Mouse (Mus musculus) C2C12 (cell line): ENCODE results near the gene Gm28539. TPM values are rescaled to one million over a fixed set of nuclear protein-coding genes. Genes with fewer than 3 reads are reported as not detected.

Source experiments
- H3K27me3 ChIP-seq: one replicate; pipeline ENCODE4 v1.6.1; 2011; ENCODE audit not compliant: control insufficient read depth, insufficient read depth, insufficient read length
- H3K36me3 ChIP-seq: one replicate; pipeline ENCODE4 v1.6.1; 2011; ENCODE audit not compliant: control insufficient read depth, insufficient read depth
- H3K4me3 ChIP-seq: one replicate; pipeline ENCODE4 v1.5.1; 2011; ENCODE audit warnings: mild to moderate bottlenecking, control low read depth; ENCODE audit not compliant: poor library complexity, insufficient read depth, severe bottlenecking
- H3K79me2 ChIP-seq: one replicate; pipeline ENCODE4 v1.6.1; 2011; ENCODE audit not compliant: control insufficient read depth, insufficient read depth
- H3K79me3 ChIP-seq: one replicate; pipeline ENCODE4 v1.6.1; 2011; ENCODE audit warnings: low read depth, control low read depth
- H3ac ChIP-seq: one replicate; pipeline ENCODE3; 2011; ENCODE audit warnings: low read depth; ENCODE audit not compliant: control insufficient read depth, insufficient read length
- CEBPB ChIP-seq: IDR thresholded peaks from one replicate; pipeline ENCODE4 v1.6.1; 2011; ENCODE audit warnings: low read depth, mild to moderate bottlenecking, control low read depth, moderate library complexity
- CTCF ChIP-seq: IDR thresholded peaks from one replicate; pipeline ENCODE4 v1.5.1; 2011; ENCODE audit not compliant: control insufficient read depth, insufficient read depth, insufficient read length
- FOSL1 ChIP-seq: IDR thresholded peaks from one replicate; pipeline ENCODE4 v1.8.0; 2011; ENCODE audit warnings: mild to moderate bottlenecking, low read length; ENCODE audit not compliant: poor library complexity, insufficient read depth, severe bottlenecking
- MAX ChIP-seq: IDR thresholded peaks from one replicate; pipeline ENCODE4 v1.6.1; 2011; ENCODE audit warnings: mild to moderate bottlenecking, control low read depth
- MYOD1 ChIP-seq: IDR thresholded peaks from one replicate; pipeline ENCODE4 v1.6.1; 2011; ENCODE audit warnings: low read depth; ENCODE audit not compliant: control insufficient read depth, insufficient read length
- MYOG ChIP-seq: IDR thresholded peaks from one replicate; pipeline ENCODE4 v1.6.1; 2011; ENCODE audit not compliant: control insufficient read depth, insufficient read length; ENCODE audit errors: extremely low read depth
- USF1 ChIP-seq: IDR thresholded peaks from one replicate; pipeline ENCODE4 v1.6.1; 2011; ENCODE audit warnings: low read depth, mild to moderate bottlenecking, control low read depth, moderate library complexity
- polyA plus RNA-seq: library from polyadenylated mRNA; unstranded; fragments of >200 nt; fragmentation: generic; extraction: Trizol; gene quantifications from one replicate; pipeline ENCODE4 v1.2.1, GENCODE M21; 2012; ENCODE audit warnings: missing spikeins

Gene Gm28539
- polyA plus RNA-seq, 1 experiment: not detected

DNA sequence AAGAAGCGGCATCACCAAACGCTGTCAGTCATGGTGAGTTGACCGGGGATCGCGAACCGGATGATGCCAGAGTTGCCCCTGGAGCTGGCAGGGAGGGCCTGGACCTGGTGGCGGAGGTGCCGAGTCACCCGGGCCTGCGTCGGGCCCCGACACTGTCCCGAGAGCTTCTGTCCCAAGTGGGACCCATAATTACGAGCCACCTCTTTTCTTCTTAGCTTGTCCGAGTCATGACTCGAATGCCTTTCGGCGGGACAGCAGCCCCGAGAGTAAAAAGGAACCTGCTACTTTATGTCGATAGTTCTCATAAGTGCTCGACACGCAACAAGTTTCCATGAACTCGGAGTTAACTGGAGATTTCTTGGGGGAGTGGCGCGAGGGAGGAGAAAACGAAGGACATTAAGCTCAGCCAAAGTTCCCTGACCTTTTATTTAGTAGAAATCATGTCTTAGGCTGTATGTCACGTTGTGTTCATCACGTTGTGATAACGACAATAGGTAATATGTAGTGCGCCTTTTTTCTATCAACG, 23.9 kb upstream of the Gm28539 start:
- peaks cover 68% of the 10 kb centered on the region for H3K79me2 ChIP-seq
- H3K4me3 ChIP-seq: peak overlapping the region; percentile 86
- peaks cover 51% of the 10 kb centered on the region for H3K36me3 ChIP-seq
- peaks cover 38% of the 10 kb centered on the region for H3K79me3 ChIP-seq
- H3K27me3 ChIP-seq: no peaks in the 10 kb centered on the region
- H3ac ChIP-seq: peak overlapping the region; percentile 78
- no peak for TF ChIP-seq USF1
- TF ChIP-seq MYOD1: no peak
- TF ChIP-seq MAX: no peak
- no peak for TF ChIP-seq MYOG
- TF ChIP-seq CEBPB: no peak
- TF ChIP-seq FOSL1: no peak
- TF ChIP-seq CTCF: no peak

DNA sequence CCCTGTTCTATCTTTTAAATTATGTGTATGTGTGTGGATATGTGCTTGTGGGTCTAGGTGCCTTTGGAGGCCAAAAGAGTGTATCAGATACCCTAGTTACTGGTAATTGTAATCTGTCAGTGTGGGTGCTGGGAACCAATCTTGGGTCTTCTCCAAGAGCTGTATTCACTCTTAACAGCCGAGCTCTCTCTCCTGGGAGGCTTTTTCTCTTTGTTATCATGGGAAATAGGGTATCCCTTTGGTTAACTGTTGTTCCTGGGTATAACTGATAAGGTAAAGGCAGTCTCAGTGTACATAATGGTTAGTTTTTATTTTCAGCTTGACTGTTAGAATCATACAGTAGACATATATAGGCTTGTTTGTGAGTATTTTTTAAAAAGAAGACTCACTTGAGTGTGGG, 14.0 kb upstream of the Gm28539 start:
- Histone ChIP-seq H3K27me3 (no peaks in the 10 kb centered on the region), H3K4me3 (no peak overlapping the region), H3ac (no peak overlapping the region), H3K36me3 (peaks cover 98% of the 10 kb centered on the region), H3K79me2 (no peaks in the 10 kb centered on the region), H3K79me3 (no peaks in the 10 kb centered on the region)
- no peak for TF ChIP-seq USF1
- no peak for TF ChIP-seq CEBPB
- TF ChIP-seq MYOD1: no peak
- TF ChIP-seq FOSL1: no peak
- no peak for TF ChIP-seq MYOG
- no peak for TF ChIP-seq MAX
- no peak for TF ChIP-seq CTCF

GRCm38 (mm10) chr16:18822925-18823324, 13.5 kb upstream of the Gm28539 start:
- Histone ChIP-seq H3K27me3 (no peaks in the 10 kb centered on the region), H3K36me3 (peaks cover 98% of the 10 kb centered on the region), H3K4me3 (no peak overlapping the region), H3K79me2 (no peaks in the 10 kb centered on the region), H3K79me3 (no peaks in the 10 kb centered on the region), H3ac (no peak overlapping the region)
- TF ChIP-seq CTCF (no peak), MYOD1 (no peak), CEBPB (no peak), FOSL1 (no peak), MAX (no peak), MYOG (no peak)

DNA sequence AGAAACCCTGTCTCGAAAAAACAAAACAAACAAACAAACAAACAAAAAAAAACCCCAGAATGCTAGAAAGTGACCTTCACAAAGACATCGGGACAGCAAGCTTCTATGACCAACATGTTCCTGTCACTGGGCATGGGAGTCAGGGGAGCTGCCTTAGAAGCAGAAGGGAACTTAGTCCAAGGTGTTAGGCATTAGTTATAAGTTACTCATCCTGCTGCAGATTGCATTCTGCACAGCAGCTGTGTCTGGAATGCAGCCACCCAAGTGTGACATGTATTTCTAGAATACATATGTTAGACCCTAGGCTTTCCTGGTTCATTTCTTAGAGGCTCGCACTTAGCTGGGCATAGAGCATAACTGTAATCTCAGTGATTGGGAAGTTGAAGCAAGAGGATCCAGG, 7.8 kb upstream of the Gm28539 start:
- peaks cover 89% of the 10 kb centered on the region for H3K36me3 ChIP-seq

DNA sequence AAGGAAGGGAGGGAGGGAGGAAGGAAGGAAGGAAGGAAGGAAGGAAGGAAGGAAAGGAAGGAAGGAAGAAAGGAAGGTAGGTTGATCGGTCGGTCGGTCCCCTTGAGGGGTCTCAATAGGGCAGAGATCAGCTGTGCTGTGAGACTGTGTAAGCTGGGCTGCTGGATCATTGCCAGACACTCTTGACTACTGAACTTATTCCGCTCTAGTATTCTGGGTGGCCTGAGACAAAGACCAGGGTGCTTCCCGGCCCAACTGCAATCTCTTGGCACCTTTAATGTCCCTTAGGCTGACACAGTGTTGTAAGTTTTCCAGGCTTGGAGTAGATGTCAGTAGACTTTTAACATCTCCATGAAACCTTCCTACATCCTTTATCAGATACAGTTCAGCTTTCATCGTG, 7.3 kb upstream of the Gm28539 start:
- H3K79me2 ChIP-seq: no peaks in the 10 kb centered on the region
- H3K27me3 ChIP-seq: no peaks in the 10 kb centered on the region
- H3K4me3 ChIP-seq: no peak overlapping the region
- no peak overlapping the region for H3ac ChIP-seq
- peaks cover 89% of the 10 kb centered on the region for H3K36me3 ChIP-seq
- TF ChIP-seq CTCF (no peak), MAX (no peak), MYOG (no peak), FOSL1 (no peak), CEBPB (no peak), USF1 (no peak), MYOD1 (no peak)
- no peaks in the 10 kb centered on the region for H3K79me3 ChIP-seq

More for the DNA sequence above, 7.8 kb upstream of the Gm28539 start:
- Histone ChIP-seq H3K79me2 (no peaks in the 10 kb centered on the region), H3K4me3 (no peak overlapping the region), H3K79me3 (no peaks in the 10 kb centered on the region), H3K27me3 (no peaks in the 10 kb centered on the region), H3ac (no peak overlapping the region)
- TF ChIP-seq CTCF (no peak), MYOD1 (no peak), CEBPB (no peak), FOSL1 (no peak), MYOG (no peak), USF1 (no peak)
